Mouse (Mus musculus) bone marrow macrophage, adult 2 months (primary cell): ENCODE results near the gene Fbxo42.

Experiments used
- CTCF ChIP-seq: IDR thresholded peaks from 2 replicates; pipeline ENCODE4 v1.5.1; 2012; ENCODE audit warnings: low read depth, mild to moderate bottlenecking, low read length, moderate library complexity
- POLR2A ChIP-seq: IDR thresholded peaks from 2 replicates; pipeline ENCODE4 v1.6.1; 2012; ENCODE audit warnings: mild to moderate bottlenecking, low read depth, low read length, borderline replicate concordance

GRCm38 (mm10) chr4:141251071-141251470 lies 103.4 kb downstream of the Fbxo42 start:
- TF ChIP-seq POLR2A: no peak
- no peak for TF ChIP-seq CTCF
